Mouse (Mus musculus) embryonic facial prominence, embryonic 14.5 days (tissue): Measurements from ENCODE around the gene U2af1. TPM values are rescaled to one million over a fixed set of nuclear protein-coding genes. Genes with fewer than 3 reads are reported as not detected.

Source experiments
- ATAC-seq: fragments of 200-750 bp; cut with Nextera tagmentation; 2 replicates; pipeline ENCODE4 v1.8.0; 2017; ENCODE audit warnings: low read depth, moderate number of reproducible peaks, moderate TSS enrichment
- DNase-seq: peaks from one replicate; pipeline ENCODE4 v3.0.0-alpha.2; 2015; ENCODE audit warnings: low spot score
- H3K27ac ChIP-seq: fragments of 300-500 bp; sonication (generic); replicated peaks from 2 replicates; pipeline ENCODE4 v1.5.1; 2014; ENCODE audit warnings: low read depth, mild to moderate bottlenecking, low read length, moderate library complexity
- H3K27me3 ChIP-seq: fragments of 300-500 bp; sonication (generic); replicated peaks from 2 replicates; pipeline ENCODE4 v1.6.1; 2014; ENCODE audit warnings: low read length; ENCODE audit not compliant: control insufficient read depth, insufficient read depth
- H3K36me3 ChIP-seq: fragments of 300-500 bp; sonication (generic); 2 replicates; pipeline ENCODE4 v1.6.1; 2014; ENCODE audit warnings: low read length, mixed read lengths; ENCODE audit not compliant: control insufficient read depth, insufficient read depth
- H3K4me1 ChIP-seq: fragments of 300-500 bp; sonication (generic); 2 replicates; pipeline ENCODE4 v1.6.1; 2014; ENCODE audit warnings: antibody characterized with exemption, low read length; ENCODE audit not compliant: control insufficient read depth, insufficient read depth
- H3K4me2 ChIP-seq: fragments of 300-500 bp; sonication (generic); 2 replicates; pipeline ENCODE4 v1.6.1; 2014; ENCODE audit warnings: low read depth, mild to moderate bottlenecking, low read length, moderate library complexity, mixed read lengths
- H3K4me3 ChIP-seq: fragments of 300-500 bp; sonication (generic); 2 replicates; pipeline ENCODE4 v1.5.1; 2014; ENCODE audit warnings: low read depth, mild to moderate bottlenecking, low read length
- H3K9ac ChIP-seq: fragments of 300-500 bp; sonication (generic); 2 replicates; pipeline ENCODE4 v1.6.1; 2014; ENCODE audit warnings: low read depth, mild to moderate bottlenecking, low read length, moderate library complexity, mixed read lengths
- H3K9me3 ChIP-seq: fragments of 300-500 bp; sonication (generic); 2 replicates; pipeline ENCODE4 v1.6.1; 2016; ENCODE audit warnings: low read length; ENCODE audit not compliant: control insufficient read depth
- WGBS: fragments of 180-500 bp; shearing (Covaris S2); extraction: QIAGEN DNeasy Blood & Tissue Kit; methylation state at CpG from one replicate; pipeline ENCODE4 v1.1.7; 2014; 5-methylcytosine and 5-hydroxymethylcytosine counted together
- polyA plus RNA-seq: library from polyadenylated mRNA; unstranded; fragments of >200 nt; fragmentation: Nextera tagmentation; extraction: Ambion mirVana; gene quantifications from 2 replicates; pipeline ENCODE4 v1.2.1, GENCODE M21; 2014

Gene U2af1
- polyA plus RNA-seq, 1 experiment from 2014 or later, result 134 TPM

GRCm38 (mm10) chr17:31656682-31657081, 2.0 kb downstream of the U2af1 start:
- H3K4me3 ChIP-seq, result no peak overlapping the region
- DNase-seq, result no peak
- no peaks in the 10 kb centered on the region for H3K27me3 ChIP-seq
- H3K4me1 ChIP-seq, result no peaks in the 10 kb centered on the region
- H3K36me3 ChIP-seq, result peaks cover 50% of the 10 kb centered on the region
- no peak overlapping the region; the same call in 1 of the 2 replicates for H3K9ac ChIP-seq
- peak overlapping the region; percentile 66; the same call in 1 of the 2 replicates for H3K4me2 ChIP-seq
- ATAC-seq, result no peak
- H3K9me3 ChIP-seq, result no peaks in the 10 kb centered on the region
- H3K27ac ChIP-seq, result no peak overlapping the region
- WGBS, result 87% methylated on average over 5 of the region's 5 CpGs

GRCm38 (mm10) chr17:31655366-31655765, 3.3 kb downstream of the U2af1 start:
- no peaks in the 10 kb centered on the region for H3K27me3 ChIP-seq
- no peak overlapping the region for H3K4me3 ChIP-seq
- H3K36me3 ChIP-seq, result peaks cover 63% of the 10 kb centered on the region
- no peaks in the 10 kb centered on the region for H3K9me3 ChIP-seq
- H3K4me2 ChIP-seq, result no peak overlapping the region
- ATAC-seq, result no peak
- no peaks in the 10 kb centered on the region for H3K4me1 ChIP-seq
- H3K27ac ChIP-seq, result no peak overlapping the region
- WGBS, result 67% methylated on average over 4 of the region's 4 CpGs
- no peak for DNase-seq
- H3K9ac ChIP-seq, result no peak overlapping the region

- Histone ChIP-seq H3K27ac (no peak overlapping the region), H3K36me3 (peaks cover 84% of the 10 kb centered on the region), H3K9ac (no peak overlapping the region), H3K4me1 (no peaks in the 10 kb centered on the region), H3K4me2 (no peak overlapping the region), H3K4me3 (no peak overlapping the region), H3K9me3 (no peaks in the 10 kb centered on the region), H3K27me3 (no peaks in the 10 kb centered on the region)
- ATAC-seq (no peak), DNase-seq (no peak)
- 78% methylated on average over 6 of the region's 6 CpGs for WGBS
Measured at GRCm38 (mm10) chr17:31653277-31653676, 5.4 kb downstream of the U2af1 start.

GRCm38 (mm10) chr17:31652152-31652551, 6.5 kb downstream of the U2af1 start:
- Histone ChIP-seq H3K4me1 (no peaks in the 10 kb centered on the region), H3K4me3 (no peak overlapping the region), H3K27me3 (no peaks in the 10 kb centered on the region), H3K9ac (no peak overlapping the region), H3K27ac (no peak overlapping the region), H3K36me3 (peaks cover 95% of the 10 kb centered on the region), H3K9me3 (no peaks in the 10 kb centered on the region), H3K4me2 (no peak overlapping the region)
- WGBS, result 88% methylated on average over 14 of the region's 14 CpGs
- no peak for ATAC-seq
- no peak for DNase-seq

- Histone ChIP-seq H3K4me1 (no peaks in the 10 kb centered on the region), H3K27ac (no peak overlapping the region), H3K4me2 (no peak overlapping the region), H3K9ac (no peak overlapping the region), H3K9me3 (no peaks in the 10 kb centered on the region), H3K27me3 (no peaks in the 10 kb centered on the region), H3K36me3 (peaks cover 59% of the 10 kb centered on the region), H3K4me3 (no peak overlapping the region)
- DNase-seq (no peak), ATAC-seq (peak; percentile 37; the same call in 1 of the 2 replicates)
- 96% methylated on average over 5 of the region's 5 CpGs for WGBS
Measured at GRCm38 (mm10) chr17:31646199-31647002, 12.3 kb downstream of the U2af1 start.

GRCm38 (mm10) chr17:31642913-31643312, 15.8 kb downstream of the U2af1 start:
- DNase-seq (no peak), ATAC-seq (no peak)
- peaks cover 24% of the 10 kb centered on the region for H3K36me3 ChIP-seq
- H3K9ac ChIP-seq, result no peak overlapping the region
- 75% methylated on average over 4 of the region's 4 CpGs for WGBS
- H3K4me1 ChIP-seq, result peaks cover under 1% of the 10 kb centered on the region; the same call in 1 of the 2 replicates
- H3K27ac ChIP-seq, result no peak overlapping the region
- no peak overlapping the region for H3K4me3 ChIP-seq
- H3K27me3 ChIP-seq, result no peaks in the 10 kb centered on the region; the same call in 1 of the 2 replicates
- no peak overlapping the region for H3K4me2 ChIP-seq
- no peaks in the 10 kb centered on the region for H3K9me3 ChIP-seq

GRCm38 (mm10) chr17:31642331-31642730, 16.4 kb downstream of the U2af1 start:
- Histone ChIP-seq H3K36me3 (peaks cover 18% of the 10 kb centered on the region), H3K4me3 (no peak overlapping the region), H3K9me3 (no peaks in the 10 kb centered on the region), H3K4me2 (no peak overlapping the region), H3K27me3 (no peaks in the 10 kb centered on the region; the same call in 1 of the 2 replicates), H3K27ac (no peak overlapping the region), H3K9ac (no peak overlapping the region), H3K4me1 (peaks cover 6% of the 10 kb centered on the region; the same call in 1 of the 2 replicates)
- DNase-seq, result no peak
- WGBS, result 41% methylated on average over 8 of the region's 8 CpGs
- ATAC-seq, result no peak

- no peak overlapping the region for H3K9ac ChIP-seq
- H3K4me1 ChIP-seq, result peaks cover 14% of the 10 kb centered on the region
- no peaks in the 10 kb centered on the region for H3K9me3 ChIP-seq
- H3K4me2 ChIP-seq, result no peak overlapping the region
- H3K36me3 ChIP-seq, result no peaks in the 10 kb centered on the region
- ATAC-seq, result no peak
- peaks cover 19% of the 10 kb centered on the region for H3K27me3 ChIP-seq
- H3K27ac ChIP-seq, result no peak overlapping the region
- H3K4me3 ChIP-seq, result no peak overlapping the region
- DNase-seq, result no peak
- 64% methylated on average over 4 of the region's 4 CpGs for WGBS
Measured at GRCm38 (mm10) chr17:31639651-31640050, 19.0 kb downstream of the U2af1 start.
